Mouse (Mus musculus) heart, embryonic 11.5 days (tissue): ENCODE measurements around the gene Sncb. TPM values are rescaled to one million over a fixed set of nuclear protein-coding genes. Genes with fewer than 3 reads are reported as not detected.

Source experiments
- ATAC-seq: fragments of 200-750 bp; cut with Nextera tagmentation; replicated peaks from 2 replicates; pipeline ENCODE4 v1.8.0; 2017; ENCODE audit warnings: moderate library complexity; ENCODE audit not compliant: insufficient number of reproducible peaks, low FRiP score, low TSS enrichment
- H3K27ac ChIP-seq: fragments of 300-500 bp; sonication (generic); 2 replicates; pipeline ENCODE4 v1.5.1; 2014; ENCODE audit warnings: mild to moderate bottlenecking, low read depth, low read length
- H3K27me3 ChIP-seq: fragments of 300-500 bp; sonication (generic); 2 replicates; pipeline ENCODE4 v1.6.1; 2014; ENCODE audit warnings: mild to moderate bottlenecking, low read length, mixed read lengths; ENCODE audit not compliant: control insufficient read depth, insufficient read depth
- H3K36me3 ChIP-seq: fragments of 300-500 bp; sonication (generic); 2 replicates; pipeline ENCODE4 v1.6.1; 2014; ENCODE audit warnings: mild to moderate bottlenecking, low read length, moderate library complexity, mixed read lengths; ENCODE audit not compliant: control insufficient read depth, insufficient read depth
- H3K4me1 ChIP-seq: fragments of 300-500 bp; sonication (generic); 2 replicates; pipeline ENCODE4 v1.6.1; 2014; ENCODE audit warnings: low read length; ENCODE audit not compliant: control insufficient read depth, insufficient read depth
- H3K4me2 ChIP-seq: fragments of 300-500 bp; sonication (generic); 2 replicates; pipeline ENCODE4 v1.6.1; 2014; ENCODE audit warnings: mild to moderate bottlenecking, moderate library complexity
- H3K4me3 ChIP-seq: fragments of 300-500 bp; sonication (generic); 2 replicates; pipeline ENCODE4 v1.5.1; 2014; ENCODE audit warnings: low read depth, low read length
- H3K9ac ChIP-seq: fragments of 300-500 bp; sonication (generic); 2 replicates; pipeline ENCODE4 v1.6.1; 2014; ENCODE audit warnings: mild to moderate bottlenecking, low read depth, low read length, moderate library complexity
- H3K9me3 ChIP-seq: fragments of 300-500 bp; sonication (generic); replicated peaks from 2 replicates; pipeline ENCODE4 v1.6.1; 2016; ENCODE audit warnings: low read length; ENCODE audit not compliant: control insufficient read depth
- whole genome bisulfite sequencing: fragments of 180-500 bp; shearing (Covaris S2); extraction: QIAGEN DNeasy Blood & Tissue Kit; methylation state at CpG from one replicate; pipeline ENCODE4 v1.1.7; 2014; ENCODE audit not compliant: insufficient replicate concordance; 5-methylcytosine and 5-hydroxymethylcytosine counted together
- polyA plus RNA-seq: library from polyadenylated mRNA; unstranded; fragments of >200 nt; fragmentation: Nextera tagmentation; extraction: Ambion mirVana; gene quantifications from 2 replicates; pipeline ENCODE4 v1.2.1, GENCODE M21; 2014

Gene Sncb
- polyA plus RNA-seq, 1 experiment from 2014 or later = 0.59 TPM

- peak; percentile 68 for ATAC-seq
- H3K27ac ChIP-seq = no peak overlapping the region
- no peaks in the 10 kb centered on the region for H3K9me3 ChIP-seq
- H3K9ac ChIP-seq = no peak overlapping the region
- 4% methylated on average over 39 of the region's 100 CpGs for WGBS
- H3K27me3 ChIP-seq = peaks cover 52% of the 10 kb centered on the region
- H3K4me3 ChIP-seq = peak overlapping the region; percentile 54
- H3K4me1 ChIP-seq = peaks cover 6% of the 10 kb centered on the region; the same call in 1 of the 2 replicates
- no peaks in the 10 kb centered on the region for H3K36me3 ChIP-seq
- H3K4me2 ChIP-seq = peak overlapping the region; percentile 90
These were observed 17.1 kb downstream of the Sncb start for GRCm38 (mm10) chr13:54749061-54749863.

GRCm38 (mm10) chr13:54748721-54749060, 17.7 kb downstream of the Sncb start:
- Histone ChIP-seq H3K9me3 (no peaks in the 10 kb centered on the region), H3K36me3 (no peaks in the 10 kb centered on the region), H3K4me1 (peaks cover 6% of the 10 kb centered on the region; the same call in 1 of the 2 replicates), H3K4me3 (no peak overlapping the region; the same call in 1 of the 2 replicates), H3K9ac (no peak overlapping the region), H3K27ac (no peak overlapping the region), H3K27me3 (peaks cover 55% of the 10 kb centered on the region), H3K4me2 (no peak overlapping the region)
- WGBS = 51% methylated on average over 10 of the region's 10 CpGs
- ATAC-seq = no peak

- 77% methylated on average over 8 of the region's 8 CpGs for WGBS
- Histone ChIP-seq H3K27ac (no peak overlapping the region), H3K9ac (no peak overlapping the region), H3K27me3 (peaks cover 55% of the 10 kb centered on the region), H3K9me3 (no peaks in the 10 kb centered on the region), H3K4me2 (no peak overlapping the region), H3K4me3 (no peak overlapping the region), H3K36me3 (no peaks in the 10 kb centered on the region), H3K4me1 (peaks cover 6% of the 10 kb centered on the region; the same call in 1 of the 2 replicates)
- no peak for ATAC-seq
These were observed 18.2 kb downstream of the Sncb start for GRCm38 (mm10) chr13:54748190-54748589.

- H3K9me3 ChIP-seq = no peaks in the 10 kb centered on the region
- H3K27ac ChIP-seq = no peak overlapping the region
- no peak overlapping the region for H3K4me3 ChIP-seq
- peaks cover 51% of the 10 kb centered on the region for H3K27me3 ChIP-seq
- no peaks in the 10 kb centered on the region for H3K36me3 ChIP-seq
- H3K4me2 ChIP-seq = no peak overlapping the region
- H3K4me1 ChIP-seq = peaks cover 6% of the 10 kb centered on the region; the same call in 1 of the 2 replicates
- ATAC-seq = no peak
- H3K9ac ChIP-seq = no peak overlapping the region
- 33% methylated on average over 10 of the region's 10 CpGs for WGBS
These were observed 19.5 kb downstream of the Sncb start for GRCm38 (mm10) chr13:54746896-54747295.

GRCm38 (mm10) chr13:54746110-54746509, 20.3 kb downstream of the Sncb start:
- Histone ChIP-seq H3K9me3 (no peaks in the 10 kb centered on the region), H3K4me3 (no peak overlapping the region), H3K4me1 (peaks cover 6% of the 10 kb centered on the region; the same call in 1 of the 2 replicates), H3K4me2 (no peak overlapping the region), H3K27ac (no peak overlapping the region), H3K27me3 (peaks cover 49% of the 10 kb centered on the region), H3K9ac (no peak overlapping the region), H3K36me3 (no peaks in the 10 kb centered on the region)
- 25% methylated on average over 6 of the region's 6 CpGs for WGBS
- no peak for ATAC-seq

GRCm38 (mm10) chr13:54738213-54738601, 28.2 kb downstream of the Sncb start:
- Histone ChIP-seq H3K27ac (no peak overlapping the region), H3K27me3 (peaks cover 62% of the 10 kb centered on the region), H3K4me2 (peak overlapping the region; percentile 74), H3K36me3 (no peaks in the 10 kb centered on the region), H3K4me1 (peaks cover 5% of the 10 kb centered on the region; the same call in 1 of the 2 replicates), H3K4me3 (peak overlapping the region; percentile 43), H3K9ac (peak overlapping the region; percentile 43; the same call in 1 of the 2 replicates), H3K9me3 (no peaks in the 10 kb centered on the region)
- 2% methylated on average over 34 of the region's 34 CpGs for WGBS
- no peak for ATAC-seq

- H3K9me3 ChIP-seq = no peaks in the 10 kb centered on the region
- ATAC-seq = 0 out of 2 replicates have a peak, but pooled peaks have one; percentile 25
- WGBS = 1% methylated on average over 62 of the region's 87 CpGs
- peak overlapping the region; percentile 43; the same call in 1 of the 2 replicates for H3K9ac ChIP-seq
- H3K27me3 ChIP-seq = peaks cover 60% of the 10 kb centered on the region
- H3K4me1 ChIP-seq = peaks cover 5% of the 10 kb centered on the region; the same call in 1 of the 2 replicates
- H3K27ac ChIP-seq = no peak overlapping the region
- H3K4me3 ChIP-seq = peak overlapping the region; percentile 43
- H3K36me3 ChIP-seq = no peaks in the 10 kb centered on the region
- peak overlapping the region; percentile 74 for H3K4me2 ChIP-seq
These were observed 28.7 kb downstream of the Sncb start for GRCm38 (mm10) chr13:54737488-54738212.

- no peak overlapping the region for H3K9ac ChIP-seq
- peaks cover 62% of the 10 kb centered on the region for H3K27me3 ChIP-seq
- no peak for ATAC-seq
- no peaks in the 10 kb centered on the region for H3K9me3 ChIP-seq
- no peaks in the 10 kb centered on the region for H3K36me3 ChIP-seq
- 18% methylated on average over 3 of the region's 3 CpGs for WGBS
- peak overlapping the region; percentile 74 for H3K4me2 ChIP-seq
- peaks cover 5% of the 10 kb centered on the region; the same call in 1 of the 2 replicates for H3K4me1 ChIP-seq
- peak overlapping the region; percentile 43 for H3K4me3 ChIP-seq
- no peak overlapping the region for H3K27ac ChIP-seq
These were observed 29.5 kb downstream of the Sncb start for GRCm38 (mm10) chr13:54736931-54737330.
